ENCODE assay signal across 11 mouse cellular contexts in genomic region chr8:87918004-87918403, GRCm38 (mm10). TPM values are rescaled to one million over a fixed set of nuclear protein-coding genes. Genes with fewer than 3 reads are reported as not detected.
DNase-seq lines count a peak whose midpoint lies in the region; ATAC-seq lines count a peak whose summit lies in the region.
"Had no signal": no experiment of that assay in that cellular context is flagged by ENCODE, and none has a peak within 500 bp of the region (broad histone marks: within the 10 kb centered on the region; RNA-seq: fewer than 3 reads in every experiment).

No protein-coding gene starts in this region.

- H3K9me3 ChIP-seq in hindbrain, embryonic 10.5 days: no peaks in the 10 kb centered on the region
- H3K9me3 ChIP-seq in hindbrain, embryonic 11.5 days (ENCODE audit: control insufficient read depth, low read length): no peaks in the 10 kb centered on the region
- no peaks in the 10 kb centered on the region for H3K9me3 ChIP-seq in forebrain, embryonic 16.5 days (ENCODE audit: control insufficient read depth, low read length)
- H3K9me3 ChIP-seq in limb, embryonic 13.5 days: no peaks in the 10 kb centered on the region
- H3K9me3 ChIP-seq: limb, embryonic 15.5 days had no signal

- DNase-seq in hindbrain, embryonic 10.5 days (ENCODE audit: low spot score): no peak
- DNase-seq in hindbrain, embryonic 11.5 days (ENCODE audit: low spot score): no peak
- peak; percentile 45 for DNase-seq in adrenal gland, postnatal 25 days
- no peak for DNase-seq in frontal cortex, postnatal 14 days (ENCODE audit: low spot score in 2 of 2)
- no peak for DNase-seq in lung, postnatal 25 days (ENCODE audit: low spot score)

- peaks cover 24% of the 10 kb centered on the region for H3K36me3 ChIP-seq in hindbrain, embryonic 10.5 days
- no peaks in the 10 kb centered on the region for H3K36me3 ChIP-seq in hindbrain, embryonic 11.5 days (ENCODE audit: control insufficient read depth, insufficient read depth, low read length)
- no peaks in the 10 kb centered on the region for H3K36me3 ChIP-seq in forebrain, embryonic 16.5 days (ENCODE audit: control insufficient read depth, insufficient read depth)
- H3K36me3 ChIP-seq in limb, embryonic 13.5 days: peaks cover 4% of the 10 kb centered on the region
- H3K36me3 ChIP-seq: limb, embryonic 15.5 days had no signal

- H3K4me2 ChIP-seq in hindbrain, embryonic 11.5 days (replicated peaks; ENCODE audit: low read depth, low read length): no peak overlapping the region
- no peak overlapping the region for H3K4me2 ChIP-seq in forebrain, embryonic 16.5 days (ENCODE audit: low read length)
- 0 out of 2 replicates have a peak overlapping the region, but pooled peaks have one; percentile 1 for H3K4me2 ChIP-seq in limb, embryonic 13.5 days (replicated peaks)
- H3K4me2 ChIP-seq: limb, embryonic 15.5 days had no signal

- ATAC-seq in hindbrain, embryonic 11.5 days (ENCODE audit: low FRiP score): no peak
- ATAC-seq in forebrain, embryonic 16.5 days: peak; percentile 47; the same call in 1 of the 2 replicates
- peak; percentile 17; the same call in 1 of the 2 replicates for ATAC-seq in limb, embryonic 13.5 days (ENCODE audit: low FRiP score, low read depth)
- ATAC-seq in megakaryocyte, adult 5-6 weeks (ENCODE audit: poor library complexity, severe bottlenecking): no peak
- ATAC-seq: intestine, postnatal 0 days had no signal

- WGBS in hindbrain, embryonic 10.5 days: 65% methylated on average over 5 of the region's 5 CpGs
- 59% methylated on average over 5 of the region's 5 CpGs for whole genome bisulfite sequencing in hindbrain, embryonic 11.5 days
- WGBS in forebrain, embryonic 16.5 days: 34% methylated on average over 5 of the region's 5 CpGs
- WGBS in limb, embryonic 13.5 days: 46% methylated on average over 5 of the region's 5 CpGs

- peaks cover 88% of the 10 kb centered on the region for H3K4me1 ChIP-seq in hindbrain, embryonic 10.5 days (replicated peaks)
- H3K4me1 ChIP-seq in hindbrain, embryonic 11.5 days (replicated peaks; ENCODE audit: control insufficient read depth, insufficient read depth, low read length): peaks cover 5% of the 10 kb centered on the region; the same call in 1 of the 2 replicates
- H3K4me1 ChIP-seq in forebrain, embryonic 16.5 days (replicated peaks; ENCODE audit: control insufficient read depth, insufficient read depth, low read length): peaks cover 10% of the 10 kb centered on the region
- peaks cover 75% of the 10 kb centered on the region for H3K4me1 ChIP-seq in limb, embryonic 13.5 days

- H3K4me3 ChIP-seq in hindbrain, embryonic 10.5 days: no peak overlapping the region
- no peak overlapping the region for H3K4me3 ChIP-seq in hindbrain, embryonic 11.5 days (ENCODE audit: low read depth, low read length)
- H3K4me3 ChIP-seq in forebrain, embryonic 16.5 days (replicated peaks; ENCODE audit: low read length): no peak overlapping the region
- H3K4me3 ChIP-seq in limb, embryonic 13.5 days: no peak overlapping the region
- H3K4me3 ChIP-seq: limb, embryonic 15.5 days had no signal

- H3K9ac ChIP-seq in hindbrain, embryonic 11.5 days (ENCODE audit: low read depth, low read length): no peak overlapping the region
- H3K9ac ChIP-seq in forebrain, embryonic 16.5 days (replicated peaks; ENCODE audit: low read depth, low read length): no peak overlapping the region
- H3K9ac ChIP-seq in limb, embryonic 13.5 days: peak overlapping the region; percentile 2
- H3K9ac ChIP-seq: limb, embryonic 15.5 days had no signal

- peak overlapping the region; percentile 71 for H3K27ac ChIP-seq in hindbrain, embryonic 10.5 days
- no peak overlapping the region for H3K27ac ChIP-seq in hindbrain, embryonic 11.5 days (ENCODE audit: low read depth, low read length)
- no peak overlapping the region for H3K27ac ChIP-seq in forebrain, embryonic 16.5 days (ENCODE audit: low read length)
- peak overlapping the region; percentile 61; the same call in 1 of the 2 replicates for H3K27ac ChIP-seq in limb, embryonic 13.5 days
- H3K27ac ChIP-seq: limb, embryonic 15.5 days had no signal

- H3K27me3 ChIP-seq in hindbrain, embryonic 10.5 days (ENCODE audit: insufficient read depth, poor library complexity, severe bottlenecking): no peaks in the 10 kb centered on the region
- H3K27me3 ChIP-seq in hindbrain, embryonic 11.5 days (ENCODE audit: control insufficient read depth, insufficient read depth, low read length): no peaks in the 10 kb centered on the region
- no peaks in the 10 kb centered on the region for H3K27me3 ChIP-seq in forebrain, embryonic 16.5 days (replicated peaks; ENCODE audit: control insufficient read depth, insufficient read depth, low read length)
- H3K27me3 ChIP-seq in limb, embryonic 13.5 days: no peaks in the 10 kb centered on the region
- H3K27me3 ChIP-seq: limb, embryonic 15.5 days had no signal

RNA-seq across cellular contexts. Expression of gene Zfp423, which starts 41.4 kb away (rescaled TPM):
- polyA plus RNA-seq in hindbrain, embryonic 10.5 days (2016; fragmentation: Nextera tagmentation; extraction: Ambion mirVana): 32.8 and 41.3 TPM in 2 replicates
- 43.3 and 49.5 TPM in 2 replicates for polyA plus RNA-seq in hindbrain, embryonic 11.5 days (2014; fragmentation: Nextera tagmentation; extraction: Ambion mirVana)
- 14.5 and 17.5 TPM in 2 replicates for total RNA-seq in adrenal gland, postnatal 25 days (2021)
- 13.3 and 20.6 TPM in 2 replicates for polyA plus RNA-seq in forebrain, embryonic 16.5 days (2015; fragmentation: Nextera tagmentation; extraction: Ambion mirVana)
- 26.4 and 27.2 TPM in 2 replicates for polyA plus RNA-seq in limb, embryonic 13.5 days (2015; fragmentation: Nextera tagmentation; extraction: Ambion mirVana)
- total RNA-seq in megakaryocyte, adult 5-6 weeks (2015): 0.18 TPM in 1 of 2 replicates, not detected in the other
- not detected in 2 replicates for total RNA-seq in megakaryocyte, adult 5-6 weeks (2017)
- total RNA-seq: megakaryocyte progenitor cell, adult 5-6 weeks had no signal

Comparison
In these comparisons a context has a peak if more than half of its experiments do, and no peak if none do; other contexts are left out.
1. H3K27ac ChIP-seq: peak in hindbrain, embryonic 10.5 days (single experiment) and limb, embryonic 13.5 days (single experiment); none in hindbrain, embryonic 11.5 days (single experiment) and forebrain, embryonic 16.5 days (single experiment).
2. ATAC-seq: peak in forebrain, embryonic 16.5 days (single experiment) and limb, embryonic 13.5 days (single experiment); none in hindbrain, embryonic 11.5 days (single experiment) and megakaryocyte, adult 5-6 weeks (single experiment).